Mouse (Mus musculus) cortical plate, adult 2 months (tissue): ENCODE results near the gene Mfsd12.

Source experiments
- CTCF ChIP-seq: fragments of 200-500 bp; IDR thresholded peaks from 2 replicates; pipeline ENCODE4 v1.5.1; 2011; ENCODE audit warnings: mild to moderate bottlenecking, control low read depth, low read length; ENCODE audit not compliant: insufficient read depth; ENCODE audit errors: extremely low read depth
- POLR2A ChIP-seq: fragments of 200-500 bp; IDR thresholded peaks from 2 replicates; pipeline ENCODE4 v1.6.1; 2011; ENCODE audit warnings: mild to moderate bottlenecking, low read length, control low read depth; ENCODE audit not compliant: insufficient read depth; ENCODE audit errors: extremely low read depth

DNA sequence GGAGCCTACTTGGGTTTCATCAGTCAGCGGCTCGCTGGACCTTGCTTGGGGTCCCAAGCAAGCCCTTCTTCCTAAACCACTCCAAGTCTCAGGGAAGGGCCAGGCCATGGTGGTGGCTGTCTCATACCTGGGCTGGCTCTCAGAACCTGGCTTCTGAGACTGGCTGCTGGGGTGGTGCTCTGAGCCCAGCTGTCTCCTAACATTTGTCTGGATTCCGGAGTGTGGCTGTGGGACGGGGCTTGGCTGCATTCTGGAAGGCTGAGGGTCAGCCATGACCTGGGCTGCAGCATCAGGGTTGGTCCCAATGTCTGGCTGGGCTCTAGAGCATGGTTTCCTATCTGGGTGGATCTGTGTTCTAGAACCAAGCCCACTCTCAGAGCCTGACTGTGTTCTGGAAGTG, 20.7 kb upstream of the Mfsd12 start:
- TF ChIP-seq CTCF: no peak
- TF ChIP-seq POLR2A: no peak
